Mouse (Mus musculus) limb, embryonic 12.5 days (tissue): ENCODE results near the gene Serpine1. TPM values are rescaled to one million over a fixed set of nuclear protein-coding genes. Genes with fewer than 3 reads are reported as not detected.

Experiments used
- ATAC-seq: fragments of 200-750 bp; cut with Nextera tagmentation; 2 replicates; pipeline ENCODE4 v1.8.0; 2017; ENCODE audit warnings: low read depth, moderate TSS enrichment; ENCODE audit not compliant: insufficient number of reproducible peaks, insufficient read depth, low FRiP score, low TSS enrichment
- H3K27ac ChIP-seq: fragments of 300-500 bp; sonication (generic); 2 replicates; pipeline ENCODE4 v1.5.1; 2016; ENCODE audit warnings: mild to moderate bottlenecking, moderate library complexity
- H3K27me3 ChIP-seq: fragments of 300-500 bp; sonication (generic); 2 replicates; pipeline ENCODE4 v1.6.1; 2016; ENCODE audit warnings: mild to moderate bottlenecking, moderate library complexity
- H3K36me3 ChIP-seq: fragments of 300-500 bp; sonication (generic); 2 replicates; pipeline ENCODE4 v1.6.1; 2016; ENCODE audit warnings: mild to moderate bottlenecking, moderate library complexity
- H3K4me1 ChIP-seq: fragments of 300-500 bp; sonication (generic); replicated peaks from 2 replicates; pipeline ENCODE4 v1.6.1; 2016
- H3K4me2 ChIP-seq: fragments of 300-500 bp; sonication (generic); 2 replicates; pipeline ENCODE4 v1.6.1; 2016; ENCODE audit warnings: mild to moderate bottlenecking, moderate library complexity
- H3K4me3 ChIP-seq: fragments of 300-500 bp; sonication (generic); replicated peaks from 2 replicates; pipeline ENCODE4 v1.5.1; 2016; ENCODE audit warnings: mild to moderate bottlenecking
- H3K9ac ChIP-seq: fragments of 300-500 bp; sonication (generic); replicated peaks from 2 replicates; pipeline ENCODE4 v1.6.1; 2016; ENCODE audit warnings: mild to moderate bottlenecking, moderate library complexity
- H3K9me3 ChIP-seq: fragments of 300-500 bp; sonication (generic); 2 replicates; pipeline ENCODE4 v1.6.1; 2016; ENCODE audit warnings: mild to moderate bottlenecking, moderate library complexity
- WGBS: fragments of 180-500 bp; shearing (Covaris S2); methylation state at CpG from one replicate; pipeline ENCODE4 v1.1.7; 2016; 5-methylcytosine and 5-hydroxymethylcytosine counted together
- polyA plus RNA-seq: library from polyadenylated mRNA; unstranded; fragments of >200 nt; fragmentation: Nextera tagmentation; extraction: Ambion mirVana; gene quantifications from 2 replicates; pipeline ENCODE4 v1.2.1, GENCODE M21; 2016

Gene Serpine1
- polyA plus RNA-seq, 1 experiment from 2014 or later = 0.44 TPM

DNA sequence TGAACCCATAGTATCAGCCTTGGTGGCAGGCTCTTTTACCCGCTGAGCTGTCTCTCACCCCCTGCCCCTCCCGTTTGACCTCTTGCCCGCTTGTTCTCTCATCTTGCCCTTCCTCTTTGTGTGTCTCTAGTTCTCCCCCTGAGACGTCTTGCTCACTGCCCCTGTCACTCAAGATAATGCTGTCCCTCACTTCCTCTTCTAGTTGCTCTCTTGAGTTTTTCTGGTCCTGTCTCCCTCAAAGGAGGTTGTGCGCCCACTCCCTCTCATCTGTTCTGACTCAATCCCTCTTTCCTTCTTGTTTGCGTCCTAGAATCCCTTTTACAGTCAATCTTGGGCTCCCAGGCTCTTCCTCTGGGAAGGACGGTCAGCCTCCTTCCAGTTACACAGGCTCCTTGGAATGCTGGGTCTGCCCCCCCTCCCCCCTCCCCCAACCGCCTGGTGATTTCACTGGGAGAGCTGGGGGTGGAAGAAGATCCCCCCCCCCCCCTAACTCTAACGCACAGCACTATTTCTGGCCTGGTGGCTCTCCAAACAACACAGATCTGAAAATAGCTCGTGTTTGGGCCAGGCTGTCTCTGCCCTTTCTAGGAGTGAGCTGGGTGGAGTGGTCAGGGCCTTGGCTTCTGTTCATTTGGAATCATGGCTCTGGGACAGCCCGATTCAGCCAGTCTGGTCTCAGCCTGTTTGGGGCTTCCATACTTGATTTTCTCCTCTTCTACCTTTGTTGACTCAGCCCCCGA, 4.3 kb upstream of the Serpine1 start:
- no peak overlapping the region for H3K27ac ChIP-seq

GRCm38 (mm10) chr5:137075726-137076125, 3.7 kb upstream of the Serpine1 start:
- H3K4me1 ChIP-seq = peaks cover 19% of the 10 kb centered on the region
- no peak overlapping the region for H3K4me2 ChIP-seq
- H3K4me3 ChIP-seq = no peak overlapping the region
- H3K36me3 ChIP-seq = no peaks in the 10 kb centered on the region
- no peak for ATAC-seq
- no peaks in the 10 kb centered on the region for H3K27me3 ChIP-seq
- no peak overlapping the region for H3K9ac ChIP-seq
- no peaks in the 10 kb centered on the region for H3K9me3 ChIP-seq
- H3K27ac ChIP-seq = no peak overlapping the region
- 73% methylated on average over 6 of the region's 6 CpGs for WGBS

More for the DNA sequence above, 4.3 kb upstream of the Serpine1 start:
- no peak for ATAC-seq
- H3K27me3 ChIP-seq = no peaks in the 10 kb centered on the region
- no peak overlapping the region for H3K9ac ChIP-seq
- H3K4me1 ChIP-seq = peaks cover 19% of the 10 kb centered on the region
- 55% methylated on average over 12 of the region's 12 CpGs for WGBS
- H3K4me3 ChIP-seq = no peak overlapping the region
- no peaks in the 10 kb centered on the region for H3K9me3 ChIP-seq
- H3K4me2 ChIP-seq = no peak overlapping the region
- H3K36me3 ChIP-seq = no peaks in the 10 kb centered on the region

DNA sequence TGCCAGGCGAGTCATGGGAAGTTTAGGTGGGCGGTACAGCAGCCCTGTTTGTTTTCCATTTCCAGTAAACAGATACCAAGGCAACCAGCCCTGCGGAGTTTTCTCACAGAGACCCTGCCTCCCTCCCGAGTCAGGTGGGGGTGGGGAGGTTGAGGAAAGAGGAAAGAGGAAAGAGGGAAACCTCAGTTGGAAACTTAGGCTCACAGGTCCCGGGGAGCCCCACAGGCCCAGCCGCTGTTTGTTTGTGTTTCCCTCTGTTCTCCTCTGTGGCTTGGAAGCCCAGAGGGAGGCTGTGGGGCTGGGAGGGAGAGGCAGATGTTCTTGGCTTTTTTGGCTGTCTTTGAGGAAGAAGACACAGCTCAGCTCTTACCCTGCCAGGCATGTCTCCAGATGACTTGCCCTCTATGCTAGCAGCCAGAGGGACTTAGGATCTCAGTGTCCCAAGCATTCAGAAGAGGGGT, 2.2 kb upstream of the Serpine1 start:
- no peaks in the 10 kb centered on the region for H3K9me3 ChIP-seq
- no peak overlapping the region for H3K4me3 ChIP-seq
- WGBS = 35% methylated on average over 6 of the region's 6 CpGs
- H3K4me2 ChIP-seq = no peak overlapping the region
- no peaks in the 10 kb centered on the region for H3K27me3 ChIP-seq
- H3K27ac ChIP-seq = no peak overlapping the region
- no peak for ATAC-seq
- peaks cover 19% of the 10 kb centered on the region for H3K4me1 ChIP-seq
- no peaks in the 10 kb centered on the region for H3K36me3 ChIP-seq
- no peak overlapping the region for H3K9ac ChIP-seq

- no peak for ATAC-seq
- no peak overlapping the region for H3K27ac ChIP-seq
Observed at GRCm38 (mm10) chr5:137073141-137073540, 1.1 kb upstream of the Serpine1 start.

DNA sequence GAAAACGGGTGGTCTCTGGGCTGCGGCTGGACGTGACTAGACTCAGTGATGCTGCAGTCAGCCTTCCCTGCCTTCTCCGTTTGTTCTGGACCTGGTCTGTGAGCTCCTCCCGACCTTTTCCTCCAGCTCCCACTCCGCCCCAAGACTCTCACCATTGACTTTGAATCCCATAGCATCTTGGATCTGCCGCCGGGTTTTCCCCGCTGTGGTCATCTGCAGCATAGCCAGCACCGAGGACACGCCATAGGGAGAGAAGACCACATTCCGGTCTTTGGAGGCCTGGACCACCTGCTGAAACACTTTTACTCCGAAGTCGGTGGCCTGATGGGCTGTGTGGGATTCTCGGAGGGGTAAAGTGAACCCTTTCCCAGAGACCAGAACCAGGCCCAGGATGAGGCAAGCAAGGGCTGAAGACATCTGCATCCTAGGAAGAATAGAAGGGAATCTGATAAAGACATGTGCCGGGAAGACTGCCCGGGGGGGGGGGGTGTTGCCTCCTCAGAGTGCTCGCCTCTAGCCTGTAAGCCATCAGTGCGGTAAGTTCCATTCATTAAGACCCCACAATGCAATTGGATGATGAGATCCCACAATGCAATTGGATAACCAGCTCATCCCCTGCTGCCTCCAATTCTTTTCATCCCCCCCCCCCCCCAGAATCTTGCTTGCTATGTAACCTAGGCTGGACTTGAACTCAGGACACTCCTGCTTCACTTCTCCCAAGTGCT, 1.0 kb downstream of the Serpine1 start:
- no peak overlapping the region for H3K27ac ChIP-seq
- H3K27me3 ChIP-seq = no peaks in the 10 kb centered on the region
- H3K4me2 ChIP-seq = peak overlapping the region; percentile 53; the same call in 1 of the 2 replicates
- peaks cover 13% of the 10 kb centered on the region for H3K4me1 ChIP-seq
- H3K36me3 ChIP-seq = no peaks in the 10 kb centered on the region
- ATAC-seq = no peak
- H3K9me3 ChIP-seq = no peaks in the 10 kb centered on the region
- H3K9ac ChIP-seq = no peak overlapping the region
- WGBS = 85% methylated on average over 19 of the region's 19 CpGs
- no peak overlapping the region; the same call in 1 of the 2 replicates for H3K4me3 ChIP-seq

More at GRCm38 (mm10) chr5:137073141-137073540, 1.1 kb upstream of the Serpine1 start:
- no peaks in the 10 kb centered on the region for H3K36me3 ChIP-seq
- whole genome bisulfite sequencing = 90% methylated on average over 8 of the region's 8 CpGs
- no peak overlapping the region for H3K4me3 ChIP-seq
- no peak overlapping the region for H3K4me2 ChIP-seq
- no peaks in the 10 kb centered on the region for H3K9me3 ChIP-seq
- no peak overlapping the region for H3K9ac ChIP-seq
- H3K4me1 ChIP-seq = peaks cover 13% of the 10 kb centered on the region
- no peaks in the 10 kb centered on the region for H3K27me3 ChIP-seq

GRCm38 (mm10) chr5:137068711-137069110, 3.4 kb downstream of the Serpine1 start:
- Histone ChIP-seq H3K4me1 (peaks cover 7% of the 10 kb centered on the region), H3K36me3 (no peaks in the 10 kb centered on the region), H3K4me3 (no peak overlapping the region), H3K9me3 (no peaks in the 10 kb centered on the region), H3K27ac (no peak overlapping the region), H3K4me2 (no peak overlapping the region), H3K9ac (no peak overlapping the region), H3K27me3 (no peaks in the 10 kb centered on the region)
- ATAC-seq = no peak
- WGBS = 68% methylated on average over 4 of the region's 4 CpGs

- Histone ChIP-seq H3K36me3 (no peaks in the 10 kb centered on the region), H3K4me2 (no peak overlapping the region), H3K4me3 (no peak overlapping the region), H3K9ac (no peak overlapping the region), H3K27ac (no peak overlapping the region), H3K27me3 (no peaks in the 10 kb centered on the region), H3K9me3 (no peaks in the 10 kb centered on the region), H3K4me1 (no peaks in the 10 kb centered on the region)
- 77% methylated on average over 8 of the region's 8 CpGs for WGBS
- no peak for ATAC-seq
Observed at GRCm38 (mm10) chr5:137065923-137066322, 6.1 kb downstream of the Serpine1 start.

- Histone ChIP-seq H3K4me2 (no peak overlapping the region), H3K4me1 (no peaks in the 10 kb centered on the region), H3K9ac (no peak overlapping the region), H3K9me3 (no peaks in the 10 kb centered on the region), H3K4me3 (no peak overlapping the region), H3K36me3 (no peaks in the 10 kb centered on the region), H3K27ac (no peak overlapping the region), H3K27me3 (no peaks in the 10 kb centered on the region)
- ATAC-seq = no peak
- 67% methylated on average over 6 of the region's 6 CpGs for WGBS
Observed at GRCm38 (mm10) chr5:137065454-137065853, 6.6 kb downstream of the Serpine1 start.

- Histone ChIP-seq H3K27ac (no peak overlapping the region), H3K4me1 (no peaks in the 10 kb centered on the region), H3K27me3 (no peaks in the 10 kb centered on the region), H3K4me3 (no peak overlapping the region), H3K9ac (no peak overlapping the region), H3K9me3 (no peaks in the 10 kb centered on the region), H3K4me2 (no peak overlapping the region), H3K36me3 (no peaks in the 10 kb centered on the region)
- ATAC-seq = no peak
- 87% methylated on average over 5 of the region's 5 CpGs for WGBS
Observed at GRCm38 (mm10) chr5:137062601-137063000, 9.5 kb downstream of the Serpine1 start.

GRCm38 (mm10) chr5:137061809-137062481, 10.1 kb downstream of the Serpine1 start:
- Histone ChIP-seq H3K4me2 (no peak overlapping the region), H3K9ac (no peak overlapping the region), H3K4me3 (no peak overlapping the region), H3K36me3 (no peaks in the 10 kb centered on the region), H3K27me3 (no peaks in the 10 kb centered on the region), H3K4me1 (no peaks in the 10 kb centered on the region), H3K9me3 (no peaks in the 10 kb centered on the region), H3K27ac (no peak overlapping the region)
- WGBS = 28% methylated on average over 11 of the region's 12 CpGs
- no peak for ATAC-seq

DNA sequence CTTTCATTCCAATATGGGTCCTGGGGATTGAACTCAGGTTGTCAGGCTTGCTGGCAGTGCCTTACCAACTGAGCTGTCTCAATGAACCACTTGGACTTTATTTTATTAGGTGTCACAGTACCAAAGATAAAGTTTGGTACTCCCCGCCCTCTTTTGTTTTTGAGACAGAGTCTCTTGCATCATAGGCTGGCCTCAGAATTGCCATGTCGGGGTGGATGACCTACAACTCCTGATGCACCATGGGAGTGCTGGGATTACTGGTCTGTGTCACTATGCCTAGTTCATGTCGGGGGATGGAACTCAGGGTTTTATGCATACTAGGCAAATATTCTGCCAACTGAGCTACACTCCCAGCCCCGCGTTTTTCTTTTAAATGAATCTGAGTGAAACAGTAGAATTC, 17.2 kb downstream of the Serpine1 start:
- Histone ChIP-seq H3K27ac (no peak overlapping the region), H3K4me3 (no peak overlapping the region), H3K36me3 (no peaks in the 10 kb centered on the region), H3K9ac (no peak overlapping the region), H3K9me3 (no peaks in the 10 kb centered on the region), H3K27me3 (0 out of 2 replicates have a peak, but pooled peaks cover 4% of the 10 kb centered on the region), H3K4me2 (no peak overlapping the region), H3K4me1 (no peaks in the 10 kb centered on the region)
- WGBS = 84% methylated on average over 5 of the region's 5 CpGs
- no peak for ATAC-seq
